Mouse (Mus musculus) inflammation-experienced regulatory T-cells (primary cell): ENCODE data around the gene Slitrk6. TPM values are rescaled to one million over a fixed set of nuclear protein-coding genes. Genes with fewer than 3 reads are reported as not detected.

ENCODE experiments used
- polyA plus RNA-seq, 2 experiments: library from polyadenylated mRNA; unstranded; fragments of 100-300 nt; shearing (Covaris generic); gene quantifications; one replicate each; pipeline ENCODE4 v1.2.1; 2017

Slitrk6 gene
- under 1 TPM in 1 of 2 experiments, not detected in 1; 0.17 TPM for polyA plus RNA-seq

GRCm38 (mm10) chr14:110754484-110755307 lies at the start of gene Slitrk6:
Gene Slitrk6 (minus strand): TSS chr14:110755149.

